Mouse (Mus musculus): ENCODE measurements at regions not wholly inside any gene's neighbourhood (a gene's known extent, or its start where the extent isn't known, plus 50 kb on each side); places are given as distances from the start of the nearest gene placed in this dataset.

GRCm38 (mm10) chr4:143001486-143001885 is 211.3 kb downstream of the Prdm2 start:
- DNase-seq (ENCODE audit: extremely low read depth) = no peak
- dilution Hi-C loops (cut with MboI; ENCODE audit: extremely low pct_ligation_motif_present, extremely low pct_unique_long_range_greater_than_20kb, low sequenced_read_pairs) = no loop called here
- no peaks in the 10 kb centered on the region for H3K79me2 ChIP-seq (replicated peaks; ENCODE audit: control insufficient read depth, extremely low read depth, insufficient read depth, poor library complexity, severe bottlenecking)
- TF ChIP-seq MYC (IDR thresholded peaks at IDR 0.05; ENCODE audit: low read depth, low read length) (no peak), NELFE (IDR thresholded peaks at IDR 0.05; ENCODE audit: low read depth, low read length) (no peak), MAX (IDR thresholded peaks at IDR 0.05; ENCODE audit: low read length) (no peak), EP300 (IDR thresholded peaks at IDR 0.05; ENCODE audit: low read length) (no peak), MAFK (IDR thresholded peaks at IDR 0.05; ENCODE audit: insufficient replicate concordance, low read length) (no peak), RCOR1 (conservative IDR thresholded peaks at IDR 0.05; ENCODE audit: low read depth, low read length) (no peak), USF1 (IDR thresholded peaks at IDR 0.05; ENCODE audit: low read depth, low read length) (no peak), MAZ (IDR thresholded peaks at IDR 0.05; ENCODE audit: low read depth, low read length) (no peak), ELF1 (IDR thresholded peaks at IDR 0.05; ENCODE audit: low read depth, low read length) (no peak)
- H3K36me3 ChIP-seq (replicated peaks in 1 of 2; ENCODE audit: control insufficient read depth in 1 of 2, insufficient read depth in 1 of 2, low read length in 1 of 2) = no peaks in the 10 kb centered on the region
- H3K4me1 ChIP-seq (ENCODE audit: control insufficient read depth in 1 of 2, insufficient read depth in 2 of 2) = no peaks in the 10 kb centered on the region
- in situ Hi-C loops (cut with MboI; ENCODE audit: low pct_ligation_motif_present, low pct_unique_long_range_greater_than_20kb, low sequenced_read_pairs) = loop anchor here (25.0 kb wide), 3 partner anchors 739 to 989 kb away; partner anchors contain the start of gene Fhad1
- H3K4me2 ChIP-seq (ENCODE audit: insufficient read depth, low read depth, poor library complexity, severe bottlenecking) = no peak overlapping the region
- H3K9me3 ChIP-seq (replicated peaks; ENCODE audit: low read length) = peaks cover 73% of the 10 kb centered on the region
- H3K4me3 ChIP-seq (replicated peaks in 1 of 3; ENCODE audit: low read depth in 2 of 3, low read length in 2 of 3, poor library complexity in 1 of 3) = no peak overlapping the region
- no peak overlapping the region for H3K9ac ChIP-seq (ENCODE audit: insufficient read depth, low read depth)
- no peaks in the 10 kb centered on the region for H3K27me3 ChIP-seq (replicated peaks)
- no peak overlapping the region for H3K27ac ChIP-seq (ENCODE audit: insufficient read depth, low read depth)

- no peaks in the 10 kb centered on the region for H3K4me1 ChIP-seq (ENCODE audit: control insufficient read depth in 1 of 2, insufficient read depth in 2 of 2)
- in situ Hi-C loops (cut with MboI; ENCODE audit: low pct_ligation_motif_present, low pct_unique_long_range_greater_than_20kb, low sequenced_read_pairs) = no loop called here
- dilution Hi-C loops (cut with MboI; ENCODE audit: extremely low pct_ligation_motif_present, extremely low pct_unique_long_range_greater_than_20kb, low sequenced_read_pairs) = no loop called here
- H3K9me3 ChIP-seq (replicated peaks; ENCODE audit: low read length) = peaks cover 70% of the 10 kb centered on the region
- no peak for TF ChIP-seq JUND (conservative IDR thresholded peaks at IDR 0.05; ENCODE audit: low read depth, low read length)
- TF ChIP-seq BHLHE40 (IDR thresholded peaks at IDR 0.05; ENCODE audit: low read depth, low read length) = no peak
- TF ChIP-seq SMC3 (IDR thresholded peaks at IDR 0.05; ENCODE audit: low read depth, low read length) = no peak
- TF ChIP-seq MYC (IDR thresholded peaks at IDR 0.05; ENCODE audit: low read depth, low read length) = no peak
- no peak for TF ChIP-seq MAX (IDR thresholded peaks at IDR 0.05; ENCODE audit: low read length)
- no peak for TF ChIP-seq CHD1 (IDR thresholded peaks at IDR 0.05; ENCODE audit: low read depth, low read length)
- TF ChIP-seq SIN3A (IDR thresholded peaks at IDR 0.05; ENCODE audit: low read length) = no peak
- no peak for TF ChIP-seq UBTF (IDR thresholded peaks at IDR 0.05; ENCODE audit: low read depth, low read length)
- DNase-seq (ENCODE audit: extremely low read depth) = no peak
- H3K4me2 ChIP-seq (ENCODE audit: insufficient read depth, low read depth, poor library complexity, severe bottlenecking) = no peak overlapping the region
- H3K36me3 ChIP-seq (replicated peaks in 1 of 2; ENCODE audit: control insufficient read depth in 1 of 2, insufficient read depth in 1 of 2, low read length in 1 of 2) = no peaks in the 10 kb centered on the region
- H3K79me2 ChIP-seq (replicated peaks; ENCODE audit: control insufficient read depth, extremely low read depth, insufficient read depth, poor library complexity, severe bottlenecking) = no peaks in the 10 kb centered on the region
- no peaks in the 10 kb centered on the region for H3K27me3 ChIP-seq (replicated peaks)
- no peak overlapping the region for H3K4me3 ChIP-seq (replicated peaks in 1 of 3; ENCODE audit: low read depth in 2 of 3, low read length in 2 of 3, poor library complexity in 1 of 3)
- H3K27ac ChIP-seq (ENCODE audit: insufficient read depth, low read depth) = no peak overlapping the region
- H3K9ac ChIP-seq (ENCODE audit: insufficient read depth, low read depth) = no peak overlapping the region
Observed at GRCm38 (mm10) chr4:142996406-142996805, 216.4 kb downstream of the Prdm2 start.

DNA sequence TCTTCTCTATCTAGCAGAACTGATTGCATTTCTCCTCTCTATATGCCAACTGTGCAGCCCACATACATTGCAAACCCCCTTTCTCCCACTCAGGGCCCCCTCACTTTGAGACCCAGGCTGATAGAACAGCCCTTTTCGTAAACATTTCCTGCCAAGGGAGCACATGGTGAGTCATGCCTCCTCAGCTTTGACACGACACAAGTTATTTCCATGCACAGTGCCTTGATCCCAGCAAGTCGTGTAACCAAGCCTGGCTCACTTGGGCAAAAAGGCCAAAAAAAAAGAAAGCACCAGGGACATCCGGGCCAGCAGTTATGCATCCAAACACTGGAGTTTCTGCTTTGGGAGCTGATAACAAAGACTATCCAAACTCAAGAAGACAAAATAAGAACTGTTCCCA is 221.4 kb downstream of the Prdm2 start:
- Histone ChIP-seq H3K4me2 (ENCODE audit: insufficient read depth, low read depth, poor library complexity, severe bottlenecking) (no peak overlapping the region), H3K27ac (ENCODE audit: insufficient read depth, low read depth) (no peak overlapping the region), H3K9ac (ENCODE audit: insufficient read depth, low read depth) (no peak overlapping the region), H3K9me3 (replicated peaks; ENCODE audit: low read length) (peaks cover 42% of the 10 kb centered on the region), H3K79me2 (replicated peaks; ENCODE audit: control insufficient read depth, extremely low read depth, insufficient read depth, poor library complexity, severe bottlenecking) (no peaks in the 10 kb centered on the region), H3K4me3 (replicated peaks in 1 of 3; ENCODE audit: low read depth in 2 of 3, low read length in 2 of 3, poor library complexity in 1 of 3) (no peak overlapping the region), H3K27me3 (replicated peaks) (no peaks in the 10 kb centered on the region), H3K36me3 (replicated peaks in 1 of 2; ENCODE audit: control insufficient read depth in 1 of 2, insufficient read depth in 1 of 2, low read length in 1 of 2) (no peaks in the 10 kb centered on the region), H3K4me1 (ENCODE audit: control insufficient read depth in 1 of 2, insufficient read depth in 2 of 2) (no peaks in the 10 kb centered on the region)
- dilution Hi-C loops (cut with MboI; ENCODE audit: extremely low pct_ligation_motif_present, extremely low pct_unique_long_range_greater_than_20kb, low sequenced_read_pairs) = no loop called here
- in situ Hi-C loops (cut with MboI; ENCODE audit: low pct_ligation_motif_present, low pct_unique_long_range_greater_than_20kb, low sequenced_read_pairs) = no loop called here
- no peak for DNase-seq (ENCODE audit: extremely low read depth)
- TF ChIP-seq RAD21 (IDR thresholded peaks at IDR 0.05; ENCODE audit: low read depth, low read length) (no peak), POLR2A (IDR thresholded peaks at IDR 0.05; ENCODE audit: low read depth, low read length) (no peak), MAX (IDR thresholded peaks at IDR 0.05; ENCODE audit: low read length) (no peak), HCFC1 (IDR thresholded peaks at IDR 0.05; ENCODE audit: low read depth, low read length) (no peak), JUN (IDR thresholded peaks at IDR 0.05; ENCODE audit: insufficient read depth, low read depth, low read length) (no peak), ZMIZ1 (IDR thresholded peaks at IDR 0.05; ENCODE audit: low read depth, low read length) (no peak), POLR2AphosphoS2 (IDR thresholded peaks at IDR 0.05; ENCODE audit: low read depth, low read length) (no peak), GABPA (IDR thresholded peaks at IDR 0.05; ENCODE audit: insufficient replicate concordance, low read depth, low read length) (no peak), ZNF384 (IDR thresholded peaks at IDR 0.05; ENCODE audit: low read depth, low read length) (no peak), MAZ (IDR thresholded peaks at IDR 0.05; ENCODE audit: low read depth, low read length) (no peak), MEF2A (IDR thresholded peaks at IDR 0.05; ENCODE audit: borderline replicate concordance, low read depth, low read length) (no peak), ZKSCAN1 (IDR thresholded peaks at IDR 0.05; ENCODE audit: borderline replicate concordance, low read depth, low read length) (no peak), CHD2 (IDR thresholded peaks at IDR 0.05; ENCODE audit: low read length) (no peak), CHD1 (IDR thresholded peaks at IDR 0.05; ENCODE audit: low read depth, low read length) (no peak), ETS1 (conservative IDR thresholded peaks at IDR 0.05; ENCODE audit: low read depth, low read length) (no peak)

Measured in CH12.LX (cell line).